Mouse (Mus musculus) embryo, embryonic 10 days (tissue): ENCODE data around the gene Banf2.
A peak's percentile ranks its signal among the peaks of the same experiment; 100 is the strongest.

Source experiments
- DNase-seq: peaks from one replicate; pipeline ENCODE4 v3.0.0-alpha.2; 2015; ENCODE audit warnings: low spot score

Gene Banf2

DNA sequence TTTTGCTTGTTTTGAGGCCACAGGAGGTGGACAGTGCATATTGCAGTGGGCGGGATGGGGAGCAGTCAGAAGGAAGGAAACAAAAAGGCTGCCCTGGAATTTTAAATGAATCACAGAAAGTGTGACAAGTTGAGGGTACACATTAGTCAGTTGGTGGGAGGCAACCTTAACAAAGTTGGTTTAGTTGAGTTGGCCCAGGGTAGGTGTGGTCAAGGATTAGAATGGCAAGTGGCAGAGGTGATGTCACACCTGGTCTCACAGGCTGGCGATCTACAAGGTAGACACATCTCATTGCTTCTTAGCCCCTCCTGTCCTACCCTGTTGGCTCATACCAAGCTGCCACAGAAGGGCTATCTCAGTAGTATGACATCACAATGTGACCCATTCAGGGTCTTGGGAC, at the start of gene Banf2:
TSS of gene Banf2 (plus strand) at position 396 of the 400 bp plus-strand sequence.
- no peak for DNase-seq

DNA sequence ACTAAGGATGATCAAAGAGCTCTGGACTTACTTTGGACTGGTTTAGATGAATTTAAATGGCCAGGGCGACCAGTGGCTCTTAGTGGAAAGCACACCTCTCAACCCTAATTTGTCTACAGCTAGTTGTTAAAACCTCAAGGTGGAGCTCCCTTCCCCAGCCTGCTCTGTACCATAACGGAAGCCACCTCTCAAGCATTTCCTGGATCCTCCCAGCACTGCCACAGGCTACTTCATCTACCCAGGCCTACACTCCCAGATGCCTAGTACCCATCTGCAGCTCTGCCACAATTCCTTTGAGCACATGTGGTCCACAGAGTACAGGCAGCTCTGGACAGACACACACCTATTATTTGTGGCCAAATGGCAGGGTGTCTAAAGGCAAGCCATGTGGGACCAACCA, 49.4 kb upstream of the Banf2 start:
- no peak for DNase-seq

DNA sequence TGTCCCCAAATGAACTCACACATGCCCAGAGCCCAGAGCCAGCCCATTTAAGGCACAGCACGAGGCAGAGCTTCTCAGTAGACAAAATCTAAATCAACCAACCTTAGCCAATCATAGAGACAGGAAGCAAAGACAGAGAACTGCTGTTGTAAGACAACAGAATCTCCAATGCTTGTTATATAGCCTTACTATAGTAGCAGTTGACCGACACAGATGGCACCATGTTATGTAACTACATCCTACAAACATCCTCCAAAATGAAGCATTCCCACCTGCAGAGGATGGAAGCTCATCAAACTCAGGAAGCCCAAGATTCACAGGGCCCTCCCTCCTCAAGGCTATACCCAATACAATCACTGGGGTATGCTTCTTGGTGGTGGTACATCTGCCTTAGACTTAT, 45.4 kb upstream of the Banf2 start:
- no peak for DNase-seq

DNA sequence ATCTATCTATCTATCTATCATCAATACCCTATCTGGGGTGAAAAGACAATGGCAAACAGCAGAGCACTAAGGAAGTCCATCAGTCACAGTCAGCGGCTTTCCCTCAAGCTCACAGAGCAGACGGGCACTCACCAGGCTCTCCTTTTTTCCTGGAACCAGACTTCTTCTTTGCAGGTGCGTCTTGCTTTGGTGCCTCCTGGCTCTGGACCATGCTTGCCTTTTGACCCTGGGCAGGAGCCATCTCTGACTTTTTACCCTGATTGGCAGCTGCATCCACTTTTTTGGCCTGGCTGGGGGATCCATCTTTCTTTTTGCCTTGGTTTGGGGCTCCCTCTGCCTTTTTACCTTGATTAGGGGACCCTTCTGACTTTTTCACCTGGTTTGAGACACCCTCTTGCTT, 44.8 kb upstream of the Banf2 start:
- no peak for DNase-seq

DNA sequence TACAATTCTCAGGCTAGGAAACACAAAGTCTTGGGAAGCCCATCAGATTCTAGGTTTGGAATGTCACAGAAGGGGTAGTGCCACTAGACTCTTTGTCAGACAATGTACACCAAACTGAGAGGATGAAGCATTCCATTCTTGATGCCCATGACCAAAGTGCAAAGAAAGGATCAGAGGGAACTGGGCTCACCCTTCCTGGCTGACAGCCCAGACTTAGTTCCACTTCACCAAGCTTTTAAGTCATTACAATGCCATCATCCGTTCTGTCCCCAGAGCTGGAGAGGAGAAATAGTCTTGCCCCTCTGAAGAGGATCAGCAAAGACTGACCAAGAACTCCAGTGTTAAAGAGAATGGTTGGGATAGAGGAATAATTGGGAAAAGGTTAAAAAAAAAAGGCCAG, 41.9 kb upstream of the Banf2 start:
- DNase-seq = no peak

DNA sequence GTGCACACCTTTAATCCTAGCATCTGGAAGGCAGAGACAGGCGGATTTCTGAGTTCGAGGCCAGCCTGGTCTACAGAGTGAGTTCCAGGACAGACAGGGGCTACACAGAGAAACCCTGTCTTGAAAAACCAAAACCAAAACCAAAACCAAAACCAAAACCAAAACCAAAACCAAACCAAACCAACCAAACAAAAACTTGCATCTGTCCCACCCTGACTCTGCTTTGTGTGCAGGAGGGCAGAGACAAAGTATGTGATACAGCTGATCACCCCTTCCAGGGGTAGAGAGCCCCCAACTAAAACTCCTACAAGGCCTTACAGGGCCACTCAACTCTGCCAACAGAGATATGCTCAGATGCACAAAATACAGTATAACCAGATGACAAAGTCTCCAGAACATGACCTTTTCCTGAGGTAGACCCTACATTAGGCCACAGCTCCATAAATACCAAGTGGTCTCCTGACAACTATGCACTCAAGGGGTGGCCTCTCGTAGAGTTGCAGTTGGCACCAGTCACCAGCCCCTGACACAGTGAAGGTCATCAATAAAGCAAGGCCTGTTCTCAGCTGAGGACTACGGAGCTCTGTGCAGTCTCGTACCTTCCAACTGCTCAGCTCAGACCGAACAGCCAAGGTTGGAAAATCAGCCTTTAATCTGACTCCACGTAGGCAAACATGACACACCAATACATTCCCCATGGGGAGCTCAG, 40.7 kb upstream of the Banf2 start:
- DNase-seq = no peak

DNA sequence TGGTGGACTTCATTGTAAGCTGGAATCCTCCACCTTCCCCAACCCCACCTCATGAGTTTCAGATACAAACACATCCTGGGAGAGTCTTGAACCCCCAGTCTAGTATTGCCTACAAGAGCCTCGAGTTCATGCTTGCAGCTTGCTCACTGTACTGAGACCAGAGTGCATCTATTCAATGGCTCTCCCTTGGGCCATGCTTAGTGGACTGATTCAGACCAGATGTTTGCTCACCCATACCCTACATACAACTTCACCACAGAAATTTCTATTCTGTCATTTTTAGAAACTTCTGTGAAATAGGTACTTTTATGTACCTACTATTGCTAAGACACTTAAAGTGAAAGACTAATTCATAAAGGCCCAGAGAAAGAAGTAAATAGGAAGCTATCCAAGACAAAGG, 39.9 kb upstream of the Banf2 start:
- no peak for DNase-seq

DNA sequence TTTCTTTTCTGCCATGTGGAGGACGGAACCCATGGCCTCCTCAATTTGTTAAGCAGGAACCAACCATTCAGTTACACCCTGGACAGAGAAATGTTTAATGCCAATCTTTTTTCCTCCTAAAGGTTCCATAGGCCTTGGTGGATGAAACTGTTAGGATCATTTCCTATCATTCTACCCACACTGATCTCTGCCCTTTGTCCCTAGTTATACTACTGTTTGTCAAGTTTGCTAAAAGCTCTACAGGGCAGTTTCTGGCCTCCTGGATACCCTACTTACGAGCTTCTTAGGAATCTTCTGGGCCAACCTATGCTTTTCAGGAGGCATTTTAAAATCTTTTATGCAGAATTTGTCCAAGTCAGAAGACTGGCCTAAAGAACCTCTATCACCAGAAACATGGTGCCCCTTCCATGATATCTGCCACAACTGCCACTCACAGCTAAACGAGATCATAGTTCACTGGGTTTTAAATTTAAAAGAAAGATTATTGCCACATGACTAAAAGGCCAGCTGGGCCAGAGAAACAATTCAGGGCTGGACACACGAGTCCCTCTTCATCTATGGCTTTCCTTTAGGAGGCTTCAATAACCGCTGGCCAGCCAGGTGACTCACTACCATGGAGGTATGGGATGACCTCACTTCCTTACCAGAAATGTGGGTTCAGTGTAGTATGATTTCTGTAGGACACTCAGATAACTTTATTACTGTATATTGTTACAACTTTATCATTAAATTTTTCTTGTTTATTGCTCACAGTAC, 30.5 kb upstream of the Banf2 start:
- no peak for DNase-seq

DNA sequence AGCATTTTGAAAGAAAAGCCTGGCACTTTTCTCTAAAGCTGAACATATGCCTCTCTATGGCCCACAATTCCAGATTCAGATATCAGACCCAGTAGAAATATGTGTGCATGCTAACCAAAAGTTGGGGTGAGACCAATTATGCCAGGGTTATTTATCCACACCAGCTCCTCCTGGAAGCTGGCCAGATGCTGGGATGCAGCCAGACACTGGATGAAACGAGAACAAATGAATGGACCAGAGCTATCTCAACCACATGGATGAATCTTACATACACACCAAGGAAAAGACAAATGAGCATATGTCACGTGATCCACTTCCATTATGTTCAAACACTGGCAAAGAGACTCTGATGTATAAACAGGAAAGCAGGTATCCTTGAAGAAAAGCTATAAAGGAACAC, 29.3 kb upstream of the Banf2 start:
- DNase-seq = no peak

DNA sequence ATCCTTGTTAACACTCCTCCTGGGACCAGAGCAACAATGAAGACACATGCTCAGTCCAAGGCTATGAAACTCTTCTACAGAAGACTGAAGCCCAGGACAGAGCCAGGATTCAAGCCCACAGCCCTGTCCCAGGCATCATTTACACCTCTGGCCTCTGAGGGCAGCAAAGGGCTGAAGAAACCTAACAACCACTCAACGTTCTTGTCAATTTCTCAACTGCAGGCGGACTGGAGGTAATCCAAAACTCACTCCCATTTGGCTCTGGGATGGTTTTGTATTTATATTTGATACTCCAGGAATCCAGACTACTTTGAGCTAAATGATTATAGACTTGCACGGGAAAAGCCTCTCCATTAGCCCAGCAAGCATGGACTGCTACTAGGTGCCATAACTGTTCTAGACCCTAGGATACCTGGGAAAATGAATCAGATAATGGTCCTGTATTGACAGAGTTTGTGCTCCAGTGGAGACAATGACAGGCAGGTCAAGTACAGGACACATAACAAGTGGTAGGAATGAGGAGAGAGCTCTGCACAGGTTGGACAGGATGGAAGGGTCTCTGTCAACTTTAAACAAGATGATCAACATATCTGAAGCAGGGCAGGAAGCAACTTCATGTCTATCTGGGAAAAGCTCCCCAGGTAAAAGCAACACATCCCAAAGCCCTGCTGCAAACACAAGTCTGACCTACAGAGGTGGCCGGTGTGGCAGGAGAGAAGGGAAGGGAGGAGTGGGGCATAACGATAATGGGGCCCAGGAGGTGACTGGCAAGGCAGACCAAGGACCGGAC, 27.5 kb upstream of the Banf2 start:
- DNase-seq = no peak

DNA sequence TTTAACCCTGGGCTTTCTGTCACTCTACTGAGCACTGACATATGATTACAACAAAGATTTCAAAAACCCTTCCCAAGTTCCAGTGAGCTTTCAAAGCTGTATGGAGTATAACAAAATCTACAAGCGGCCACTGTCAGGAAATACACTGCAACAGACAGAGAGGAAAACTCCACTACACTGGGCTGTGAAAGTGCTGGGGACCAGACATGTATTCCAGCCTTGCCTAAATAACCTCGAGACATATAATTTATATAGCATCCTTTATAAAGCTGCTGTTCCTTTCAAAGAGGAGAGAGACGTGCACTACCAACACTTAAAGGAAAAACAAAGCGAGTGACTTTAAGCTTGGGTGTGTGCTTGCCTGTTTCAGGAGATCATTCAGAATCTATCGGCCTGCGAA, 26.2 kb upstream of the Banf2 start:
- DNase-seq = no peak

DNA sequence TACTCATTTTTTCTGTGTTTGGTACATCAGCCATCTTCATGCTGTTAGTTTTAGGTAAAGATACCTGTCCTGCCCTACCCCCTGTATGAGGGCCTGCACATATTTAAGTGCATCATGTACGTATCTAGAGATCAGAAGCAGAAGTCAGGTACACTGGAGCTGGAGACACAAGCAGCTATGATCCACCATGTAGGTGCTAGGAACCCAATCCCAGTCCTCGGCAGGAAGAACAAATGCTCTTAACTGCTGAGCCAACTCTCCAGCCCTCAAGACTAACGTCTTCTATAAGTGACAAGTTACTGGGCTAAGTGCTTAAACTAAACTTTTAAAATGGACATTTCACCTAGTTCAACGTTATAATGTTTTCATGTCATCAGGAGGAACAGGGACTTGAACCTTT, 25.6 kb upstream of the Banf2 start:
- DNase-seq = no peak

DNA sequence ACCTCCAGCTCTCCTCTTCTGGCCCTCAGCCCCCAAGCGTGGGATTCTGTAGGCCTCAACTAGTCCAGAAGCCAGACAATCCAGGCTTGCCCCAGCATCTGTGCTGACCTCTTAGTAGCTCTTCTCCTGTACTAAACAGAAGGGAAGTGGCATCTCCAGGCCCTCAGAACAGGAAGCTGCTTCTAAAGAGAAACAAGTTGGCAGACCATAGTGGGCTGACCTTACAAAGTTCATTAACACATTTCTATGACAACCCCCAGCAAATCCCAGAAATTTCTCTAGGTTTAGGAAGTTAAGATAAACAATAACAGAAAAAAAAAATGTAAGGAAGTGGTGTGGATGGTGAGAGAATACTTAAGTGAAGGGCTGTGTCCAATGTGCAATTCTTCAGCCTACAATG, 23.8 kb upstream of the Banf2 start:
- no peak for DNase-seq

DNA sequence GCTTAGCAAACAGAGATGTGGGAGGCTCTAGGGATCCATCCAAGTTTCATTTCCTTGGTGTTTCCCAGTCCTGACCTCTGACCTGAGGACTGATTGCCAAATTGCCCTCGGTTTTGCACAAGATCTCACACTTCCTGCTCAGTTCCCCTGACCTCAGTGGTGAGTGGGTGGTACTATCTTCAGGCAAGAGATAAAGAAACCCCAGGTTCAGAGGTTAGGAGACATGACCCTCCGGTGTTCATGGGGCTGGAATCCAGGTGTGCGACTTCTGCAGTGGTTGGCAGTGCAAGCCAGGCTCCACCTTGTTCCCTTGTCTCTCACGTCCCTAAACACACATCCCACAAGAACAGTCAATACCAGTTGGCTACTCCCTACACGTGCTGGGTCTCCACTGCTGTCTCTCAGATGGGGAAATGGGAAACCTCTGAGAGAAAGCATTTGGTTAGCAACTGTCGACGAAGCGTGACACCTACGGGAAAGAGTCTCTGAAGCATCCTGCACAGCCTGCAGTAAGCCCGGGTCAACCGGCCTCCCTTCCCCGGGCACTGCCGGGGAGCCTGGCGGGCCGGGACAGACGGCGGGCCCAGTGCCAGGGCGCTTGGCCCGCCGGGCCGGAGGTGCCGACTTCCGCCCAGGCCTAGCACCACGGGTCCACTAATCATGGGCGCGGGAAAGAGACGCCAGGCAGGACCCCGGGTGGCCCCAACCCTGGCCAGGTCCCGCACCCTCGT, 23.1 kb upstream of the Banf2 start:
- peak; percentile 34 for DNase-seq

DNA sequence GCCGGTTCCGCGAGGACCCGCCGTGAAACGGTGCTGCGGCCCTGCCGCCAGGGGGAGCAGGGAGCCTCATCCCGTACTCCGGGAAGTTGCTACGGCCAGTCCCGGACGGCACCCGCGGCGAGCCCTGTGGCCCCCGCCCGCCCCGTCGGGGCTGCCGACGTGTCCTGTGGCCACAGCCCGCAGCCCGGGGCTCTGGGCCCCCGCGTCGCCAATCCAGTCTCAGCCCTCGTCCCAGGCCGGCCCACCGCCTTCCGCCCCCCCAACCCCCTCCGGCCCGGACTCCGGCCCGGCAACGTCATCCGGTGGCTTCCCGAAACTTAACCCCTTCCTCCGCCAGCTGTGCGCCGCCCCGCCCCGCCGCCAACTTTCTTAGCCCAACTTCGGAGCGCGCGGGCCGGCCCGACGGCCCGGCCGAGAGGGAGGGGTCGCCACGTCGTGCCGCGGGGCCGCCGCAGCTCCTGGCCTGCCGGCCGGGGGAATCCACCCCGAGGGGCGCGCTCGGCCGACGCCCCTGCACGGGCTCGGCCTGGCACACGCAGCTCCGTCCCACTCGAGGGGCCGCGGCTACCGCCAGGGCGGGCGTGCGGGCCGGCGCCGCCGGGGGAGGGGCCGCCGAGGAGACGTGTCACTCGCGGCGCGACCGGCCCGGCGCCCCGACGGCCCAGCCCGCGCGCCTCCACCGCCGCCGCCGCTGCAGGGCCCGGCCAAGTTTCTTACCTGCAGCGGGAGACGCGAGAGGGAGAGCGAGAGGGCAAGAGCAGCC, 22.4 kb upstream of the Banf2 start:
- peak; percentile 84 for DNase-seq

DNA sequence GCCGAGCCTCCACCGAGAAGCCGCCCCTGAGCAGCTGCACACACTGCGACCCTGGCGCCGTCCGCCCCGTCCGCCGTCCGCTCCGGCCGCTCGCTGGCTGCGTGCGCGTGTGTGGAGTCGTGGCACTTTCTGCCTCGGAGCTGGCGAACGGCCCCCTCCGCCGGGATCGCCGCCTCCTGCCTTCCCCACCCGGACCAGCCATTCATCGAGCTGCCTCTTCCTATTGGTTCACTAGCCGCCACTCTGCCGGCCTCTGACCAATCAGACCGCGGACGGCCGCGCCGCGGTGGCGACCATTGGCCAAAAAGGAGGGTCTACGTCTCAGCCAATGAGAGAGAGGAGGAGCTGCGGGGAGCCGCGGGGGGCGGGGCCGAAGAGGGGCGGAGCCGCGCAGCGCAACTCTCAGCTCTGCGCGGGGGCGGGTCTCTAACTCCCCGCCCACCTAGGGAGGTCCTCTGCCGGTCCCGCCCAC, 21.7 kb upstream of the Banf2 start, which contains the start of gene Rrbp1:
TSS of gene Rrbp1 (minus strand) at position 184 of the 472 bp plus-strand sequence.
- DNase-seq = peak; percentile 97

DNA sequence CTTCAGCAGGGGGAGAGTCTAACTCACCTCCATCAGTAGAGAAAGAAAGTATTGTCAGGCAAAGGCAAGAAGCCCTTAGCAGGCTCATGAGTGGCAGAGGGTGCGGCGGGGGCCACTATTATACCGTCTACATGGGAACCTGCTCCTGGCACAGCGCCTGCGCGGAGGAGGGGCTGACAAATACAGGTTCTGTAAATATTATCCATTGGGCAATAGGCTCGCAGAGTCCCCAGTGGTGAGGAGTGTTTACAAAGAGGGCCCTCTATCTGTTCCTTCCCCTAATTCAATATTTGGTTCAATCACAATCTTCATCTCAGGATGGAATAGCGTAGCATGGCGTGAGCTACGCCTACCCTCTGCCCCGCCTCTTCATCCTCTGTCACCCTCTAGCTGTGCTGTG, 18.8 kb upstream of the Banf2 start:
- DNase-seq = no peak

DNA sequence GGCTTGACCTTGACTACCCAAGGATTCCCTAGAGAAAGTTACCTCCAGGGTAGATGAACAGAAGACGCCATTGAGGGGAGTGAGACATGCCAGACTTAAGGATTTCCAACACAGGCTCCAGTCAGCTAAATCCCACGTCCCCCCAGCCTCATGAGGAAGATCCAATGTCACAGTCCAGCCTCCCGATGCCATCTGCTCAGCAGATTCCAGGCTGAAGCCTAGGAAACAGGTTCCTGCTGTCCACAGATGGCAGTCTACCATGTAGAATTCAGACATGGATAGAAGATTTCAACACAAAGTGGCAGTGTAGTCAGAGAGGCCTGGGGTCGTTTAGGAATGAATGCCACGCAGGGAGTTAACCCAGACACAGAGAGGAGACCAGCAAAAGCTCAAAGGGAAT, 18.4 kb upstream of the Banf2 start:
- DNase-seq = peak; percentile 23

DNA sequence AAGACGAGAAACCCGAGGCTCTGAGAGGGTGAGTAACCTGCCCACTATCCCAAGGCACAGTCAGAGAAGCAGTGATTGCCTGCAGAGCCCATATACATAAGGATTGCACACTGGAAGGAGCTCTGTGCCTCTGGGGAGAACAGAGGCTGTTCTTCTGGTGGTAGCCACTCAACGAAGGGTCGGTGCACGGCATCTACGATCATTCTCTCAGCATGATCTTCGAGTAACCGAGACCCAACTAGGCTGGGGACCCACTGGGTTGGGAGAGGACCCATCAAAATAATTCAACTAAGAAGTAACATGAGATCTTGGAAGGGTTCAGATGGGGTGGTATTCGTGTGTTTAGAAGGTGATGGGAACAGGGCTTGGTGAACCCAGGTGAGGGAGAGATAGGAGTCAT, 17.0 kb upstream of the Banf2 start:
- DNase-seq = no peak

DNA sequence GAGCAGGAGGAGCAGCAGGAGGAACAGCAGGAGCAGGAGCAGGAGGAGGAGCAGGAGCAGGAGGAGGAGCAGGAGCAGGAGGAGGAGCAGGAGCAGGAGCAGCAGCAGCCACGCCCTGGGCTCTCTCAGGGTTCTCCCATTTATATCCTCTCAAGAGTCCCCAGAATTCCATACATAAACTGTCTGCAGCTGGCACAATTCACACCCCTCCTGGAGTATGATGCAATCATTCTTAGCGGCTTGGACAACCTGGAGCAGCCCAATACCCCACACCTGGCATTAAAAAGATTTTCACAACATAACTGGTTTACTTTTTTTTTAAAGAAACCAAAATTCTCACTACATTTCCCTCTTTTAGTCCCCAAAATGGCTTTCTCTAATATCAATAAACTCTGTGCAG, 12.9 kb upstream of the Banf2 start:
- DNase-seq = no peak

DNA sequence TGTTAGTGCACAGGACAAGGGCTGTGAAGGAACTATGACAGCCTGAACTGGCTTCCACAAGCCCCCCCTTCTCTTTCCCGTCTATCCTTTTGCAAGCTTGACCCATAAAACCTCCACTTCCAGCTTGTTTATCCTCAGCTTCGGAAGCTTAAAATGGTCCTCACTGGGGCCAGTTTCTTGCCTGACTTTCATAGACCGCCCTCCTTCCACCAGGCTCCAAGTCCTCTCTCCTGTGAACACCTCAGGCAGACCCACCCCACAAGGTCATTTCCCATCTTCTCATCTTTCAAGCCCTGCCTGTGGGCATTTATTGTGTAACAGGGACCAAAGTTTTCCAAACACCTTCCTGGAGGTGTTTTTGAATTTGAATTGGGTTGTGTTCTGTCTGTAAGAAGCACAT, 10.4 kb upstream of the Banf2 start:
- no peak for DNase-seq
